Mouse (Mus musculus) embryonic facial prominence, embryonic 14.5 days (tissue): Measurements from ENCODE around the gene Cyp21a1. TPM values are rescaled to one million over a fixed set of nuclear protein-coding genes. Genes with fewer than 3 reads are reported as not detected.
"Not testable (repeated sequence)": the region's sequence is repeated elsewhere in the genome, so short reads cannot be mapped to it uniquely, and the experiment has no call there.

Experiments used
- ATAC-seq: fragments of 200-750 bp; cut with Nextera tagmentation; 2 replicates; pipeline ENCODE4 v1.8.0; 2017; ENCODE audit warnings: low read depth, moderate number of reproducible peaks, moderate TSS enrichment
- DNase-seq: peaks from one replicate; pipeline ENCODE4 v3.0.0-alpha.2; 2015; ENCODE audit warnings: low spot score
- H3K27ac ChIP-seq: fragments of 300-500 bp; sonication (generic); replicated peaks from 2 replicates; pipeline ENCODE4 v1.5.1; 2014; ENCODE audit warnings: low read depth, mild to moderate bottlenecking, low read length, moderate library complexity
- H3K27me3 ChIP-seq: fragments of 300-500 bp; sonication (generic); replicated peaks from 2 replicates; pipeline ENCODE4 v1.6.1; 2014; ENCODE audit warnings: low read length; ENCODE audit not compliant: control insufficient read depth, insufficient read depth
- H3K36me3 ChIP-seq: fragments of 300-500 bp; sonication (generic); 2 replicates; pipeline ENCODE4 v1.6.1; 2014; ENCODE audit warnings: low read length, mixed read lengths; ENCODE audit not compliant: control insufficient read depth, insufficient read depth
- H3K4me1 ChIP-seq: fragments of 300-500 bp; sonication (generic); 2 replicates; pipeline ENCODE4 v1.6.1; 2014; ENCODE audit warnings: antibody characterized with exemption, low read length; ENCODE audit not compliant: control insufficient read depth, insufficient read depth
- H3K4me2 ChIP-seq: fragments of 300-500 bp; sonication (generic); 2 replicates; pipeline ENCODE4 v1.6.1; 2014; ENCODE audit warnings: low read depth, mild to moderate bottlenecking, low read length, moderate library complexity, mixed read lengths
- H3K4me3 ChIP-seq: fragments of 300-500 bp; sonication (generic); 2 replicates; pipeline ENCODE4 v1.5.1; 2014; ENCODE audit warnings: low read depth, mild to moderate bottlenecking, low read length
- H3K9ac ChIP-seq: fragments of 300-500 bp; sonication (generic); 2 replicates; pipeline ENCODE4 v1.6.1; 2014; ENCODE audit warnings: low read depth, mild to moderate bottlenecking, low read length, moderate library complexity, mixed read lengths
- H3K9me3 ChIP-seq: fragments of 300-500 bp; sonication (generic); 2 replicates; pipeline ENCODE4 v1.6.1; 2016; ENCODE audit warnings: low read length; ENCODE audit not compliant: control insufficient read depth
- WGBS: fragments of 180-500 bp; shearing (Covaris S2); extraction: QIAGEN DNeasy Blood & Tissue Kit; methylation state at CpG from one replicate; pipeline ENCODE4 v1.1.7; 2014; 5-methylcytosine and 5-hydroxymethylcytosine counted together
- polyA plus RNA-seq: library from polyadenylated mRNA; unstranded; fragments of >200 nt; fragmentation: Nextera tagmentation; extraction: Ambion mirVana; gene quantifications from 2 replicates; pipeline ENCODE4 v1.2.1, GENCODE M21; 2014

The Cyp21a1 gene
- polyA plus RNA-seq, 1 experiment from 2014 or later: not detected

GRCm38 (mm10) chr17:34810811-34811210 lies 6.5 kb upstream of the Cyp21a1 start:
- ATAC-seq, H3K4me1 ChIP-seq, H3K4me2 ChIP-seq, DNase-seq, H3K4me3 ChIP-seq, H3K9ac ChIP-seq, H3K9me3 ChIP-seq, H3K36me3 ChIP-seq, H3K27ac ChIP-seq, H3K27me3 ChIP-seq: not testable (repeated sequence)
- 72% methylated on average over 6 of the region's 8 CpGs for WGBS

DNA sequence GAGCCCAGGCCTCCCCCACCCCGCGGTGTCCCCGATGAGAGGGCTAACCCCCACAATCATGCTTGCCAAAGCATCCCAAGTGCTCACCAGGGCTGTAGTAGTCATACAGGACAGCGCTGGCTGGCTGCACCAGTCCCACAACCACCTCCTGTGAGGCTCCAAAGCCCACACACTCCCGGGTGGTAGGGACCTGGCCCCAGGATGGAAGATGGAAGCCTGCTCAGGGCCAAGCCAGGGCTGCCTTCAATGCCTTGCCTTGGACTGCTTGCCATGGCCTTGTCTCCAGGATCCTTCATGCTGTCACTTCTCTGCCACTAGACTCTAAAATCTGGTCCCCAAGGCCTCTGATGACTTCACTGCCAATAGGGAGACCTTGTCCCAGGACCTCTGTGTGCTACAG lies 6.0 kb upstream of the Cyp21a1 start:
- H3K4me1 ChIP-seq, H3K9me3 ChIP-seq, H3K4me2 ChIP-seq, H3K27ac ChIP-seq, H3K27me3 ChIP-seq, ATAC-seq, H3K4me3 ChIP-seq, H3K36me3 ChIP-seq, DNase-seq, H3K9ac ChIP-seq: not testable (repeated sequence)
- 92% methylated on average over 5 of the region's 5 CpGs for WGBS

GRCm38 (mm10) chr17:34808599-34809205 lies 4.3 kb upstream of the Cyp21a1 start:
- DNase-seq (no peak), ATAC-seq (no peak)
- no peaks in the 10 kb centered on the region for H3K36me3 ChIP-seq
- H3K9ac ChIP-seq: no peak overlapping the region
- H3K4me3 ChIP-seq: no peak overlapping the region
- H3K27me3 ChIP-seq: no peaks in the 10 kb centered on the region
- H3K9me3 ChIP-seq: no peaks in the 10 kb centered on the region
- 69% methylated on average over 6 of the region's 6 CpGs for WGBS
- H3K27ac ChIP-seq: no peak overlapping the region
- H3K4me1 ChIP-seq: no peaks in the 10 kb centered on the region
- H3K4me2 ChIP-seq: no peak overlapping the region

DNA sequence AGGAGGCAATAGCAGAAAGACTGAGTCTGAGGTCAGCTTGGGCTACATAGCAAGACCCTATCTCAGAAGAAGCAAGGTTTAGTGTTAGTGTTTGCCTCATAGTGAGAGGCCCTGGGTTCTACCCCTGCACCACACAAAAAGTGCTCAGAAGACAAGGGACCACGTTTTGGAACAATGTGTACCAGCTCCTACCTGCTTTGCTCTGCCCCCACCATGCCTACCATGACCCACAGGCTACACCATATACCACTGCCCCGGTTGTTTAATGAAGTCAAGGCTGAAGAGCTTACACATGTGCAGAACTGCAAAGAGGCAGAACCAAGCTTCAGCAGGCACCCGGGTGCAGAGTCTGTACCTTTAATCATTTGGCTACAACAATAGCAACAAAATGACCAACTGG lies 2.8 kb upstream of the Cyp21a1 start:
- Histone ChIP-seq H3K9me3 (no peaks in the 10 kb centered on the region), H3K36me3 (no peaks in the 10 kb centered on the region), H3K27ac (no peak overlapping the region), H3K27me3 (no peaks in the 10 kb centered on the region), H3K4me3 (no peak overlapping the region), H3K4me1 (no peaks in the 10 kb centered on the region), H3K9ac (no peak overlapping the region), H3K4me2 (no peak overlapping the region)
- 77% methylated on average over 3 of the region's 3 CpGs for WGBS
- ATAC-seq (no peak), DNase-seq (no peak)

GRCm38 (mm10) chr17:34804871-34805562 lies 656 bp upstream of the Cyp21a1 start:
- H3K4me2 ChIP-seq: no peak overlapping the region
- H3K27ac ChIP-seq: no peak overlapping the region
- ATAC-seq (no peak), DNase-seq (no peak)
- H3K36me3 ChIP-seq: no peaks in the 10 kb centered on the region
- H3K4me1 ChIP-seq: no peaks in the 10 kb centered on the region
- H3K4me3 ChIP-seq: no peak overlapping the region
- WGBS: 79% methylated on average over 6 of the region's 6 CpGs
- no peaks in the 10 kb centered on the region for H3K27me3 ChIP-seq
- no peaks in the 10 kb centered on the region for H3K9me3 ChIP-seq
- H3K9ac ChIP-seq: no peak overlapping the region

- not testable (repeated sequence) for H3K4me1 ChIP-seq, H3K9me3 ChIP-seq, H3K27ac ChIP-seq, H3K4me2 ChIP-seq, H3K9ac ChIP-seq, H3K4me3 ChIP-seq, H3K36me3 ChIP-seq, H3K27me3 ChIP-seq, DNase-seq, ATAC-seq
- WGBS: 89% methylated on average over 6 of the region's 6 CpGs
Observed at GRCm38 (mm10) chr17:34803367-34803766, 994 bp downstream of the Cyp21a1 start.

DNA sequence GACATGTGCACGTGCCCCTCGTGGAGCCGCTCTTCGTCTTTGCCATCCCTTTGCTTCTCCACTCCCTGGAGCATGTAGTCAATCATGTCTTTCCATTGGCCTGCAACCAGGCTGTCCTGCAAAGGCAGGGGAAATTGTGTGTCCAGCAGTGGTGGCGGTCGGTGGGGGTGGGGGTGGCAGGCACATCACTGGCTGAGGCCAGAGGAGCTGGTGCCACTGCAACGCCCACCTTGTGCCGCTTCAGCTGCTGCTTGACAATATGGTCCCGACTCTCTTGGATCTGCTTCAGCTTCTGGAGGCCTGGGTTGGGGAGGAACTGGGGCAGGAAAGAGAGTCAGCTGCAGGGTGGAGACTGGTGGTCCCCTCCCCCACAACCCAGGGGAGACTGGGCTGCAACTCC lies 1.6 kb downstream of the Cyp21a1 start:
- H3K4me3 ChIP-seq, DNase-seq, H3K9ac ChIP-seq, H3K4me2 ChIP-seq, H3K9me3 ChIP-seq, H3K27ac ChIP-seq, H3K27me3 ChIP-seq, H3K36me3 ChIP-seq, ATAC-seq, H3K4me1 ChIP-seq: not testable (repeated sequence)
- WGBS: 93% methylated on average over 9 of the region's 9 CpGs

GRCm38 (mm10) chr17:34800781-34801305 lies 3.5 kb downstream of the Cyp21a1 start:
- H3K9ac ChIP-seq, DNase-seq, H3K4me3 ChIP-seq, H3K27ac ChIP-seq, H3K27me3 ChIP-seq, H3K9me3 ChIP-seq, ATAC-seq, H3K4me2 ChIP-seq, H3K36me3 ChIP-seq, H3K4me1 ChIP-seq: not testable (repeated sequence)
- 89% methylated on average over 10 of the region's 16 CpGs for WGBS

- Histone ChIP-seq H3K4me3 (no peak overlapping the region), H3K36me3 (no peaks in the 10 kb centered on the region), H3K27ac (no peak overlapping the region), H3K4me2 (no peak overlapping the region), H3K9me3 (no peaks in the 10 kb centered on the region), H3K9ac (no peak overlapping the region), H3K27me3 (no peaks in the 10 kb centered on the region), H3K4me1 (no peaks in the 10 kb centered on the region)
- no peak for DNase-seq
- no peak for ATAC-seq
- WGBS: 82% methylated on average over 4 of the region's 4 CpGs
Observed at GRCm38 (mm10) chr17:34799531-34799925, 4.8 kb downstream of the Cyp21a1 start.
